Mouse (Mus musculus) ES-E14 (cell line): ENCODE measurements at regions not wholly inside any gene's neighbourhood (a gene's known extent, or its start where the extent isn't known, plus 50 kb on each side); places are given as distances from the start of the nearest gene placed in this dataset.

ENCODE experiments used
- DNase-seq: peaks from one replicate; pipeline ENCODE4 v3.0.0-alpha.2; 2013; ENCODE audit warnings: low read depth, low spot score
- H3K27ac ChIP-seq: 2 replicates; pipeline ENCODE4 v1.5.1; 2012; ENCODE audit warnings: low read depth, mild to moderate bottlenecking, low read length, moderate library complexity, mixed read lengths; ENCODE audit not compliant: poor library complexity, insufficient read depth, severe bottlenecking
- H3K36me3 ChIP-seq: 2 replicates; pipeline ENCODE4 v1.6.1; 2012; ENCODE audit warnings: mild to moderate bottlenecking, low read length, moderate library complexity, mixed read lengths; ENCODE audit not compliant: control insufficient read depth, poor library complexity, insufficient read depth, severe bottlenecking
- H3K4me1 ChIP-seq, 2 experiments: fragments of 150-350 bp in 1 of 2; sonication (generic) in 1 of 2; 2 replicates each; pipeline ENCODE4 v1.6.1; 2012; ENCODE audit warnings: low read length in 2 of 2, mild to moderate bottlenecking in 1 of 2, mixed read lengths in 1 of 2; ENCODE audit not compliant: control insufficient read depth in 2 of 2, insufficient read depth in 2 of 2, poor library complexity in 1 of 2
- H3K4me3 ChIP-seq, 2 experiments: fragments of 150-350 bp in 1 of 2; sonication (generic) in 1 of 2; 2 replicates each; pipeline ENCODE4 v1.5.1; 2012; ENCODE audit warnings: low read length in 2 of 2, low read depth in 1 of 2, mild to moderate bottlenecking in 1 of 2, mixed read lengths in 1 of 2; ENCODE audit not compliant: insufficient read depth in 1 of 2, poor library complexity in 1 of 2, severe bottlenecking in 1 of 2
- H3K9ac ChIP-seq: 2 replicates; pipeline ENCODE4 v1.6.1; 2012; ENCODE audit warnings: low read depth, mild to moderate bottlenecking, low read length, mixed read lengths; ENCODE audit not compliant: poor library complexity, insufficient read depth, severe bottlenecking
- H3K9me3 ChIP-seq: fragments of 150-350 bp; sonication (generic); 2 replicates; pipeline ENCODE4 v1.6.1; 2012; ENCODE audit warnings: low read depth, mild to moderate bottlenecking, low read length; ENCODE audit not compliant: control insufficient read depth, insufficient read depth
- CHD2 ChIP-seq: IDR thresholded peaks from 2 replicates; pipeline ENCODE4 v1.6.1; 2014; ENCODE audit warnings: mild to moderate bottlenecking, low read depth, low read length, inconsistent platforms
- HCFC1 ChIP-seq: IDR thresholded peaks from 2 replicates; pipeline ENCODE4 v1.6.1; 2012; ENCODE audit warnings: low read length, inconsistent platforms, borderline replicate concordance; ENCODE audit not compliant: insufficient read depth
- MAFK ChIP-seq: IDR thresholded peaks from 2 replicates; pipeline ENCODE4 v1.6.1; 2014; ENCODE audit warnings: mild to moderate bottlenecking, low read depth, low read length, inconsistent platforms; ENCODE audit not compliant: insufficient read depth
- ZC3H11A ChIP-seq: IDR thresholded peaks from 2 replicates; pipeline ENCODE4 v1.6.1; 2012; ENCODE audit warnings: low read depth, mild to moderate bottlenecking, inconsistent platforms, low read length, borderline replicate concordance
- ZNF384 ChIP-seq: IDR thresholded peaks from 2 replicates; pipeline ENCODE4 v1.6.1; 2012; ENCODE audit warnings: low read depth, low read length, inconsistent platforms
- in situ Hi-C, 2 experiments: fragments of 600-800 bp; cut with MboI; formaldehyde crosslinking; loops; one replicate each; pipeline ENCODE4 v1.15.1; 2025; ENCODE audit warnings: low sequenced_read_pairs in 2 of 2, inconsistent platforms in 1 of 2; ENCODE audit not compliant: unreplicated experiment in 2 of 2

DNA sequence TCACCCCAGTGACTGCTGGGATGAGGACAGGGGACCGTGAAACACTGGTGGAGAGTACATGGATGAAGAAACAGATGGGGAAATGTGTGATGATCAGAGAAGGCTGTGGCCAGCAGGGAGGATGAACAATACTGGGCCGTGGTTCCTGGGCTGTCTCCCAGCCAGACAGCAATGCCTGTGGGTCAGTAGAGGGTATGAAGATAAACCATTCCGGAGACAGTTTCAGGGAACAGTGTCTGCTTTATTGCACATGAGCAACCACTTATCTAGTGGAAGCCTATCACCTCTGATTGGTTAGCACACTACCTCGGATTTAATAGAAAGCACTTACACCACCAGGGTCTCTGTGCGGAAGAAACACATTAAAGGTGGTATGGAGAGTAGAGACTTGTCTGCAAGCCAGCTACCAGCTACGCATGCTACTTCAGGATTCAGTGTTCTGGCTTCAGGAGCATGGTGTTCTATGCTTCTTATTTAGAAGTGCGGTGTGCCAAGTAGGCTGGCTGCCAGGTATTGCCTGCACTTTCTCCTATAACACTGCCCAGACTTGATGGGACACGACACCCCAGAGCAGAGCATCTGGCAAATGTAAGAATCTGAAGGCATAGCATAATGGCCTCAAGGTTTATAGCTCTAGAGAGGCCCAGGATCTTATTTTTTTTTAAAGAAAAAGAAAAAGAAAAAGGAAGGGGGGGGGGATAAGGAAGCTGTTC is 185.5 kb downstream of the Clic5 start:
- TF ChIP-seq ZC3H11A (no peak), CHD2 (no peak), ZNF384 (no peak), HCFC1 (no peak), MAFK (no peak)
- no peaks in the 10 kb centered on the region for H3K36me3 ChIP-seq
- no peak overlapping the region for H3K4me3 ChIP-seq
- no peak for DNase-seq
- in situ Hi-C loops = no loop called here
- no peaks in the 10 kb centered on the region for H3K4me1 ChIP-seq
- no peaks in the 10 kb centered on the region for H3K9me3 ChIP-seq
- H3K27ac ChIP-seq = no peak overlapping the region
- no peak overlapping the region for H3K9ac ChIP-seq

GRCm38 (mm10) chr17:44378391-44378790 is 190.0 kb downstream of the Clic5 start:
- TF ChIP-seq CHD2 (no peak), ZC3H11A (no peak)
- Histone ChIP-seq H3K4me1 (no peaks in the 10 kb centered on the region), H3K4me3 (no peak overlapping the region), H3K9ac (no peak overlapping the region), H3K27ac (no peak overlapping the region), H3K9me3 (no peaks in the 10 kb centered on the region), H3K36me3 (no peaks in the 10 kb centered on the region)
- DNase-seq = no peak
- in situ Hi-C loops = no loop called here

GRCm38 (mm10) chr17:44388916-44389315 is 200.5 kb downstream of the Clic5 start:
- Histone ChIP-seq H3K36me3 (no peaks in the 10 kb centered on the region), H3K27ac (no peak overlapping the region), H3K4me1 (no peaks in the 10 kb centered on the region), H3K4me3 (no peak overlapping the region), H3K9ac (no peak overlapping the region), H3K9me3 (no peaks in the 10 kb centered on the region)
- TF ChIP-seq ZC3H11A (no peak), CHD2 (no peak), ZNF384 (no peak), MAFK (no peak), HCFC1 (no peak)
- in situ Hi-C loops = no loop called here
- DNase-seq = no peak

- Histone ChIP-seq H3K4me1 (no peaks in the 10 kb centered on the region), H3K4me3 (no peak overlapping the region), H3K9me3 (no peaks in the 10 kb centered on the region), H3K27ac (no peak overlapping the region), H3K36me3 (no peaks in the 10 kb centered on the region), H3K9ac (no peak overlapping the region)
- no peak for TF ChIP-seq ZNF384
- no peak for TF ChIP-seq CHD2
- TF ChIP-seq HCFC1 = no peak
- TF ChIP-seq ZC3H11A = no peak
- no peak for TF ChIP-seq MAFK
- no peak for DNase-seq
- in situ Hi-C loops = no loop called here
Observed at GRCm38 (mm10) chr17:44397829-44398228, 209.4 kb downstream of the Clic5 start.

DNA sequence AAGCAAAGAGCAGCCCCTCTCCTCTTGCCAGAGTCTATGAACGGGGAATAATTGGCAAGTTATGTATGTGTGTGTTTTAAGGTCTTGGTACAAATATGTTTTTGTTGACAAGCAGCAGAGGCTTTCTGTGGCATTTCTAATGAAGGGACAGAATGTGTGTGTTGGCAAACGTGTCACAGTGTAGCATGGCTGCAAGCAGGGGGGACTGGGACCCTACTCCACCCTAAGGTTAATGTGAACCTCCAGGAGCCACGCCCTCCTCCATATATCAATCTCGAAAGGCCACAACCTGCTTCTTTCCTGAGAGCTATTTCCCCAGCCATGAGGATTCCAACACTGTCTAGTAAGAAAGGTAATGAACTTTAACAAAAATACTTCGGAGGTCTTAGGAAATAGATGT is 209.8 kb downstream of the Clic5 start:
- Histone ChIP-seq H3K4me3 (no peak overlapping the region), H3K27ac (no peak overlapping the region), H3K9me3 (no peaks in the 10 kb centered on the region), H3K36me3 (no peaks in the 10 kb centered on the region), H3K9ac (no peak overlapping the region), H3K4me1 (no peaks in the 10 kb centered on the region)
- no peak for DNase-seq
- TF ChIP-seq ZC3H11A = no peak
- no peak for TF ChIP-seq MAFK
- no peak for TF ChIP-seq ZNF384
- no peak for TF ChIP-seq HCFC1
- TF ChIP-seq CHD2 = no peak
- in situ Hi-C loops = no loop called here
